Mouse (Mus musculus) forebrain, embryonic 15.5 days (tissue): ENCODE measurements around the gene Gm20532. TPM values are rescaled to one million over a fixed set of nuclear protein-coding genes. Genes with fewer than 3 reads are reported as not detected.
A peak's percentile ranks its signal among the peaks of the same experiment; 100 is the strongest.

Experiments
- ATAC-seq: fragments of 200-750 bp; cut with Nextera tagmentation; replicated peaks from 2 replicates; pipeline ENCODE4 v1.8.0; 2017; ENCODE audit warnings: mild to moderate bottlenecking, moderate TSS enrichment, moderate library complexity
- H3K27ac ChIP-seq: fragments of 300-500 bp; sonication (generic); replicated peaks from 2 replicates; pipeline ENCODE4 v1.5.1; 2015; ENCODE audit warnings: mild to moderate bottlenecking, inconsistent platforms
- H3K27me3 ChIP-seq: fragments of 300-500 bp; sonication (generic); 2 replicates; pipeline ENCODE4 v1.6.1; 2015; ENCODE audit warnings: inconsistent platforms
- H3K36me3 ChIP-seq: fragments of 300-500 bp; sonication (generic); 2 replicates; pipeline ENCODE4 v1.6.1; 2015; ENCODE audit warnings: mild to moderate bottlenecking, inconsistent platforms
- H3K4me1 ChIP-seq: fragments of 300-500 bp; sonication (generic); 2 replicates; pipeline ENCODE4 v1.6.1; 2015; ENCODE audit warnings: inconsistent platforms
- H3K4me2 ChIP-seq: fragments of 300-500 bp; sonication (generic); replicated peaks from 2 replicates; pipeline ENCODE4 v1.6.1; 2015; ENCODE audit warnings: mild to moderate bottlenecking, inconsistent platforms
- H3K4me3 ChIP-seq: fragments of 300-500 bp; sonication (generic); 2 replicates; pipeline ENCODE4 v1.5.1; 2015; ENCODE audit warnings: mild to moderate bottlenecking, inconsistent platforms
- H3K9ac ChIP-seq: fragments of 300-500 bp; sonication (generic); replicated peaks from 2 replicates; pipeline ENCODE4 v1.6.1; 2015; ENCODE audit warnings: mild to moderate bottlenecking, inconsistent platforms
- H3K9me3 ChIP-seq: fragments of 300-500 bp; sonication (generic); 2 replicates; pipeline ENCODE4 v1.6.1; 2016; ENCODE audit warnings: inconsistent platforms
- WGBS: fragments of 180-500 bp; shearing (Covaris S2); methylation state at CpG from one replicate; pipeline ENCODE4 v1.1.7; 2015; ENCODE audit warnings: mixed read lengths; 5-methylcytosine and 5-hydroxymethylcytosine counted together
- polyA plus RNA-seq: library from polyadenylated mRNA; unstranded; fragments of >200 nt; fragmentation: Nextera tagmentation; extraction: Ambion mirVana; gene quantifications from 2 replicates; pipeline ENCODE4 v1.2.1, GENCODE M21; 2015

The Gm20532 gene
- polyA plus RNA-seq, 1 experiment from 2014 or later: not detected

DNA sequence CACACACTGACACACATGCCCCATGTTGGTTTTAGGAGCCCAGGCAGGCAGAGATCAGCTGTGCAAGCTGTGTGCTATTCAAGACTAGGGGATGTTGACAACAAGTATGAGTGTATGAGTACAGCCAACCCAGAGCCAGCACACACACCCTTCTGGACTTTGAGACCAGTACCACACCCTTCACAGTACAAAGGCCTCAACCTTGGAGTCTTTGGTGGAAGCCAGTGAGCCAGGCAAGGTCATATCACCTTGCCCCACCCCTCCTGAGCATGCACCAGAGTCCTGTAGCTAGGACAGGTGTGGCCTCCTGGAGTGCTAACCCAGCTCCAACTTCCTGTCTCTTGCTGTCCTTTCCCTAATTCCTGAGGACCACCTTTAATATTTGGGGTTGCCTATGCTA lies 24.6 kb downstream of the Gm20532 start:
- no peak overlapping the region for H3K9ac ChIP-seq
- ATAC-seq: no peak
- H3K36me3 ChIP-seq: no peaks in the 10 kb centered on the region
- 0 out of 2 replicates have a peak, but pooled peaks cover 3% of the 10 kb centered on the region for H3K4me1 ChIP-seq
- H3K9me3 ChIP-seq: no peaks in the 10 kb centered on the region
- no peak overlapping the region for H3K27ac ChIP-seq
- no peak overlapping the region for H3K4me3 ChIP-seq
- no peaks in the 10 kb centered on the region for H3K27me3 ChIP-seq
- no peak overlapping the region for H3K4me2 ChIP-seq

DNA sequence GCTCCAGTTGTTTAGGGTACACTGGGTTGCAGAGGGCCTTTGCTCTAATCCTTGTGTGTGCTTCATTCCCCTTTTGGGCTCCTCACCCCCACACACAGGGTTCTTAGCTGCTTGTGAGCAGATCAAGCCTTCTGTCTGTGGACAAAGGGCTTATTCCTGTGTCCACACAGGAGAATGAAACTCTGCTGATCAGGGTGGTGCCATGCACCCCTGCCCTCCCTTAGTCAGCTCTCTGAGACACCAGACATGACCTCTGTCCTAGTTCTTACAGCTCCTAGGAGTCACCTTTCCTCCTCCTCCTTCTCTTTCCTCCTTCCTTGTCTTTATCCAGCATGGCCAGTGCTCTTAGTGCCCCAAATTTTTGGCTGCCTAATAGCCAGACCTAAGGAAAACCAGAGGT lies 25.5 kb downstream of the Gm20532 start:
- Histone ChIP-seq H3K4me2 (no peak overlapping the region), H3K27me3 (no peaks in the 10 kb centered on the region), H3K9me3 (no peaks in the 10 kb centered on the region), H3K36me3 (no peaks in the 10 kb centered on the region), H3K4me3 (no peak overlapping the region), H3K27ac (no peak overlapping the region), H3K4me1 (0 out of 2 replicates have a peak, but pooled peaks cover 3% of the 10 kb centered on the region), H3K9ac (no peak overlapping the region)
- ATAC-seq: no peak

DNA sequence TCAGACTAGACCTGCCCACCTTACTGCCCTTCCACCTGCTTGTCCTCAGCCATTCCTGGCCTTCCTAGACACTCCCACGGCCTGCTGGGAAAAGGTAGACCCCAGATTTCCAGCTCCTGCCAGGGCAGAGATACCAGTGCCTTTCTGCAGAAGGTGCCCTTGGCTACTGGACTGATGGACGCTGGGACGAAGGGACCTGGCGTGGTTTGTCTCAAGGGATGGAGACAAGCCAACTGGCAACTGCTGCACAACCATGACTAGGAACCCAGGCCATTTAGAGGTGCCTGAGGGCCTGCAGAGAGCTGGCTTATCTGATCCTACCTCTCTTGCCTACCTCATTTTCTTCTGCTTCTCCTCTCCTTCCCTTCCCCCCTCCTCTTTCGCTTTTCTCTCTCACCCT lies 28.5 kb downstream of the Gm20532 start:
- Histone ChIP-seq H3K9ac (no peak overlapping the region), H3K9me3 (no peaks in the 10 kb centered on the region), H3K36me3 (no peaks in the 10 kb centered on the region), H3K27me3 (no peaks in the 10 kb centered on the region), H3K4me2 (no peak overlapping the region), H3K4me3 (no peak overlapping the region), H3K4me1 (no peaks in the 10 kb centered on the region), H3K27ac (no peak overlapping the region)
- WGBS: 72% methylated on average over 5 of the region's 5 CpGs
- no peak for ATAC-seq

DNA sequence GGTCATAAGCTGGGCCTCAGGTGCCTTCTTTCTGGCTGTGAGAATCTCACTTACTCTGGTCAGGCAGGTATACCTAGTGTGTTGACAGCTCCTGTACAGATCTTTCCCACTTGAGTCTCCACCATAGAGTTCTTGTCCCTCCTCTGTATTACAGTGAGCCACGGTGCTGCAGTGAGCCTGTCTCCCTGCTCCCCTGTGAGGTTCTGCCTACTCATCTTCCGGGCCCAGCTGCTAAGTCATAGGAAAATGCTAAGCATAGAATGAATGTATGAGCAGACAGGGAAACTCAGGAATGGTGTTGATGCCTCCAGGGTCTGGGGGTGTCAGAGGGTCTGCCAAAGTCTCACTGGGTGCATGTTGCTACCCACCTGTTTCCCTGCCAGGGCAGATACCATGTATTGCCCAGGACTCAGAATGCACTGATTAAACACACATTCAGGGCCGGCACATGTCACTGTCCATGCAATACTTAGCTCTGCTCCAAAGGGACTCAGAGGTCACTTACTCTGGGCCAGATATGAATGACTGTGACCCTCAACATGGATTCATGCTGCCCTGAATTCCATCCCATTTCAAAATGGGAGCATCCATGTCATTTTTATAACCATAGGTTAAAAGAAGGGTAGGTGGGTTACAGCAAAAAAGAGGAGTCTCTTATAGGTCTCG lies 29.2 kb downstream of the Gm20532 start:
- H3K27me3 ChIP-seq: no peaks in the 10 kb centered on the region
- 86% methylated on average over 4 of the region's 4 CpGs for WGBS
- H3K36me3 ChIP-seq: no peaks in the 10 kb centered on the region
- no peak overlapping the region for H3K9ac ChIP-seq
- no peak overlapping the region for H3K27ac ChIP-seq
- no peak overlapping the region for H3K4me2 ChIP-seq
- ATAC-seq: no peak
- H3K4me3 ChIP-seq: no peak overlapping the region
- H3K4me1 ChIP-seq: no peaks in the 10 kb centered on the region
- H3K9me3 ChIP-seq: no peaks in the 10 kb centered on the region

DNA sequence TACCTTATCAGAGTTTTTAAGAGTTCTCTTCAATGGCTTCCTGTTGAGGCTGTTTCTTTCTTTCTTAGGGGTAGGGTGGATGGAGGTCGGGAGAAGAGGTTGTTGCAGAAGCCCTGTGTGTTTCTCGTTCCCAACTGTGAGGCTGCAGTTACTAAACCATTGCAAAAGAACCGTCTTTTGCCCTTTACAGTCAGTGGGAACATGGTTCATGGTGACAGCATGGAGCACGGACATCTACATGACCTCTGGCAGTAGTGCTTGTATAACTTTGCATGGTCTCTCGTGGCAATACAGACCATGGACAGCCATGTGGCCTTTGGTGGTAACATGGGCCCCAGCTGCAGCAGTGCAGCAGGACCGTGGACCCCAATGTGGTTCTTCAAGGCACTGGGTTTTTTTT lies 30.9 kb downstream of the Gm20532 start:
- no peak overlapping the region for H3K27ac ChIP-seq
- H3K36me3 ChIP-seq: no peaks in the 10 kb centered on the region
- no peaks in the 10 kb centered on the region for H3K27me3 ChIP-seq
- H3K4me2 ChIP-seq: no peak overlapping the region
- H3K4me3 ChIP-seq: no peak overlapping the region
- H3K9me3 ChIP-seq: no peaks in the 10 kb centered on the region
- WGBS: 77% methylated on average over 6 of the region's 6 CpGs
- H3K9ac ChIP-seq: no peak overlapping the region
- no peak for ATAC-seq
- H3K4me1 ChIP-seq: no peaks in the 10 kb centered on the region

DNA sequence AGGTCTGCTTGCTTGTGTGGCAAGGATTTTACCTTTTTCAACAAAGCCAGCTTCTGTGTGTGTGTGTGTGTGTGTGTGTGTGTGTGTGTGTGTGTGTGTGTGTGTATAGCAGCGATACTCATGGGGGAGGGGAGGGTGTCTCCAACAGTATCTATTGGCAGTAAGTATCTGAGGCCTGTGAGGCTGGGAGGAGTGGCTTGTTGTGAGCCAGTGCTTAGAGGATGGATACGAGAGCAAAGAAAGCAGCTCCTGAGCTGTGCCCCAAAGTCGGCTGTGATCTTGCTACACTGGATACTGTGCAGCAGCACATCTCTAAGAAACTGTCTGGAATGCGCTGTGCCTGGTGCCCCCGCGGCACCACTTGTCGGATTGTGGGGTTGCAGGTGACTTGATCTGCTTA lies 31.5 kb downstream of the Gm20532 start:
- Histone ChIP-seq H3K4me3 (no peak overlapping the region), H3K36me3 (no peaks in the 10 kb centered on the region), H3K4me1 (no peaks in the 10 kb centered on the region), H3K27ac (no peak overlapping the region), H3K9me3 (no peaks in the 10 kb centered on the region), H3K9ac (no peak overlapping the region), H3K4me2 (no peak overlapping the region), H3K27me3 (no peaks in the 10 kb centered on the region)
- 54% methylated on average over 7 of the region's 7 CpGs for WGBS
- no peak for ATAC-seq

DNA sequence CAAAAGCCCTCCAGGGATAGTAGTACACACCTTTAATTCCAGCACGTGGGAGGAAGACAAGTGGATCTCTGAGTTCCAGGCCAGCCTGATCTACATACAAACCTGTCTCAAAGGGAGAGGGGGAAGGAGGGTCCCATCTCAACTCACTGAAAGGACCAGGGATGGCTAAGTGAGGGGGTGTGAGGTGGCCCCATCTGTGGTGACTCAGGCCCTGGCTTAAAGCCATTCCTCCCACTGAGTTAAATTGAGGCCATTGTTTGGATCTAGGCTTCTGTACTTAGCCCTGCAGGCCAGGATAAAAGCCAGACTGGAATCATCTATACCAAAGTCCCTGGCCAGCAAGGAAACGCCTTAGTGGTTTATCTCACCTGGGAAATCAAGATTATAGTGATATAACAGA lies 34.8 kb downstream of the Gm20532 start:
- no peak for ATAC-seq
- Histone ChIP-seq H3K4me2 (no peak overlapping the region), H3K36me3 (no peaks in the 10 kb centered on the region), H3K4me1 (no peaks in the 10 kb centered on the region), H3K9ac (no peak overlapping the region), H3K27me3 (no peaks in the 10 kb centered on the region), H3K9me3 (no peaks in the 10 kb centered on the region), H3K27ac (no peak overlapping the region), H3K4me3 (no peak overlapping the region)
- WGBS: 33% methylated on average over 2 of the region's 2 CpGs

DNA sequence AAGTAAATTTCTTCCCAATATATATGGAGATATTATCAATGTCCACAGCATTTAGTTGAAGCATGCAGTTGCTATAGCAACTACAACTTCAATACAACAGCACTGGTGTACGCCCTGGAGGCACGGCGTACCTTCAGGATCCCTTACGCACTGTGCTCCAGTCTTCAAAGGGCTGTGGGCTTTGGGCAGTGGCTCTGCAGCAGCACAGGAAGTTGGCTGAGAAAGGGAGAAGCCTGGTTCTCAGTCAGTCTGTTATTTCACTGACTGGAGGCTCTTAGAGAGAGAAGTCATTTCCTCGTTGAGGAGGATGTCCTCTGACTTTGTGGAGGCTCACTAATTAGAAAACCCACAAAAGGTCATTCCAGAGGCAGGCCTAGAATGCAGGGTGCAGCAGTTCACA lies 36.5 kb downstream of the Gm20532 start:
- H3K9ac ChIP-seq: no peak overlapping the region
- ATAC-seq: no peak

DNA sequence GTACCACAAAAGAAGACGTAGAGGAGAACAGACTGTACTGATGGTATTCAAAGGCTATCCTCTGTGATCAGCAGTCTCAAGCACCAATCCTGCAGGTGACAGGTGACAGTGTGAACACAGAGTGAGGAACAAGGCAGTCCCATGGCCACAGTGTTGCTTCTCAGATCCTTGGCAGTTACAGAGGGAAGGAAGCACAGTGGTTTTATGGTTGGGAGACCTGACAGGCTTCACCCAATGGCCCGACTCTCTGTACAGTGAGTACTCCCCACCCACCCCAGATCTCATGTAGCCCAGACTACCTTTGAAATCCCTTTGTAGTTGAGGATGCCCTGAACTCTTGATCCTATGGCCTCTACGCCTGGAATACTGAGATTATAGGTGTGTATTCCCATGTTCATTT lies 39.0 kb downstream of the Gm20532 start:
- 83% methylated on average over 3 of the region's 3 CpGs for WGBS
- Histone ChIP-seq H3K9ac (no peak overlapping the region), H3K4me3 (no peak overlapping the region), H3K4me2 (no peak overlapping the region), H3K27ac (no peak overlapping the region), H3K4me1 (peaks cover 23% of the 10 kb centered on the region), H3K9me3 (no peaks in the 10 kb centered on the region), H3K27me3 (no peaks in the 10 kb centered on the region), H3K36me3 (no peaks in the 10 kb centered on the region)
- no peak for ATAC-seq

More for the DNA sequence above, 36.5 kb downstream of the Gm20532 start:
- Histone ChIP-seq H3K36me3 (no peaks in the 10 kb centered on the region), H3K27me3 (no peaks in the 10 kb centered on the region), H3K4me1 (peaks cover 6% of the 10 kb centered on the region; the same call in 1 of the 2 replicates), H3K9me3 (no peaks in the 10 kb centered on the region), H3K4me2 (no peak overlapping the region), H3K4me3 (no peak overlapping the region), H3K27ac (no peak overlapping the region)
- WGBS: 68% methylated on average over 5 of the region's 5 CpGs

DNA sequence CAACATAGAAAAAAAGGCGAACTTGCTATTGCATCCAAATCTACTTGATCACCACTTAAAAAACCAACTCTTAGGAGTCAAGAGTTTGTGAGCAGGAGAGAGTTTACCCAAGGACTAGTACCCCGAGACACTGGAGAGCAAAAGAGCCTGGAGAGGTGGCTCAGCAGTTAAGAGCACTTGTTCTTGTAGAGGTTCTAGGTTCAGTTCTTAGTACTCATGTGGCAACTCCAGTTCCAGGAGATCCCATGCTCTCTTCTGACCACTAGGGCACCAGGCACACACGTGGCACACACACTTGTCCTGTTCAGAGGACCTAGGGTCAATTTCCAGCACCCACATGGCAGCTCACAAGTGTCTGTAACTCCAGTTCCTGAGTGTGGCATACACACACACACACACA lies 39.6 kb downstream of the Gm20532 start:
- Histone ChIP-seq H3K36me3 (no peaks in the 10 kb centered on the region), H3K27me3 (no peaks in the 10 kb centered on the region), H3K9me3 (no peaks in the 10 kb centered on the region), H3K27ac (no peak overlapping the region), H3K4me3 (no peak overlapping the region), H3K4me1 (peaks cover 30% of the 10 kb centered on the region), H3K9ac (no peak overlapping the region), H3K4me2 (no peak overlapping the region)
- ATAC-seq: no peak
- WGBS: 66% methylated on average over 3 of the region's 3 CpGs

DNA sequence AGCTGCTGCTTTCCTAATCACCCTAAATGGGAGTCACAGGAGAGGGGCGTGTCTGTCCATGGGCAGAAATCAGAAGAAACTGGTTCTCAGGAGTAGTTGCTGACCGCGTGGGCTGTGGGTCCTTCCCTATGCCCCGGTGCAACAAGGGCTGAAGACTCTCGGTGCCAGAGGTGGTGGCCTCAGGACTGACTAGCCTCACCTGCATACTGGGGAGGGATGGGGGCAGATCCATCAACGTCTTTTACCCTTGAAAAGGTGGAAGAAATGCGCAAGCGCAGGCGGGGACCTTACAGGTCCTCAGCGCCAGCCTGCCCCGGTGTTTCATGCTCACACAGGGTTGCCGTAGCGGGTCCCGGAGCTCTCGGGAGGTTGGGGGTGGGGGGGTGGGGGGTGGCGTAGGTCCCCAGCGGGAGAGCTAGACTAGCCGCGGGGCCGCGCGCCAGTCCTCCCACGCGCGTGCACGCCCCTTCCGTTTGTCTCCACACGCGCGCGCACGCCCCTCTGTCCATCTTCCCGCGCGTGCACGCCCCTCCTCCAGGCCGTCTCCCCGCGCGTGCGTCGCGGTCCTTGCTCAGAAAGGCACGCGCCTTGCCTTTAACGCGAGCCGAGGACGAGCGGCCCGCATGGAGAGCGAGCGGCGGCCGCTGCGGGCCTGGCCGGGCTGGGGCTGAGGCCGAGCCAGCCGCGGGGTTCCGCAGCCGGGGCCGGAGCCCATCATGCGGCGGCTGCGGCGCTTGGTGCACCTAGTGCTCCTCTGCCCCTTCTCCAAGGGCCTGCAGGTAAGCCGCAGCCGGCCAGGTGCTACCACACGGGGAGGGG lies 41.7 kb downstream of the Gm20532 start, which contains the start of gene Fam69b:
Gene Fam69b, plus strand, starts transcription at position 537 of the 819 bp plus-strand sequence.
- H3K9ac ChIP-seq: peak within 1 kb of the TSS; percentile 95
- peak within 1 kb of the TSS; percentile 74 for H3K27ac ChIP-seq
- H3K4me1 ChIP-seq: peaks cover 49% of the 10 kb centered on the region
- peak within 1 kb of the TSS; percentile 71 for H3K4me3 ChIP-seq
- under 1% methylated on average over 45 of the region's 70 CpGs for WGBS
- H3K4me2 ChIP-seq: peak within 1 kb of the TSS; percentile 72
- H3K36me3 ChIP-seq: no peaks in the 10 kb centered on the region
- no peaks in the 10 kb centered on the region for H3K27me3 ChIP-seq
- peak; percentile 84 for ATAC-seq
- no peaks in the 10 kb centered on the region for H3K9me3 ChIP-seq

DNA sequence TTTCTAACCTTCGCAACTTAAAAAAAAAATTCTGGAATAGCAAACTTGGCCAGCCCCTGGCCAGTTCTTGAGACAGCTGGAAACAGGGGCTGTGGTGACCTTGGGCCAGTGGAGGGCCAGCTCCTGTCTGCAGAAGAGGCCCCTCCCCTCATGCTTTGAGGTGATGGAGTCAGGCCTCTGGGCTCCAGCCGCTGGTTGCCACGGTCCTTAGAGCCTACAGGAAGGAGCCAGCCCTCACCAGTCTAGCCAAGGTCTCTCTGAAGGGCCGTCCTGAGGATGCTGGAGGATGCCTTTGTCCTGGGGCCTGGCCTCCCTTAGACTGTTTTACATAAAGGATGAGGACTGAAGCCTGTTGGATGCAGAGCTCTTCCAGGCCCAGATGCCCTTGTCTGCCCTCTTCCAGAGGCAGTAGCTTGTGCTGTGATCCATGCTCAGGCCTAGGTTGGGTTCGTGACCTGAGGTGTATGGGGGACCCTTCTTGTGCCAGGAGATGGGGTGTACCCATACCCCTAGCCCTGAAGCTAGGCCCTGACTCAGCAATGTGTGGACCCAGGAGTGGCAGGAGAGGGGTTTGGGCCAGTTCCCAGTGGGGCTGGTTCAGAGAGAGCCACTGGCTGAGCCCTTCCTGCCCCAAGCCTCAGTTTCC lies 42.5 kb downstream of the Gm20532 start:
- H3K9ac ChIP-seq: peak overlapping the region; percentile 95
- 14% methylated on average over 5 of the region's 5 CpGs for WGBS
- no peaks in the 10 kb centered on the region for H3K36me3 ChIP-seq
- H3K4me2 ChIP-seq: peak overlapping the region; percentile 72
- no peaks in the 10 kb centered on the region for H3K27me3 ChIP-seq
- no peaks in the 10 kb centered on the region for H3K9me3 ChIP-seq
- ATAC-seq: peak; percentile 62
- peak overlapping the region; percentile 74 for H3K27ac ChIP-seq
- H3K4me3 ChIP-seq: peak overlapping the region; percentile 71
- peaks cover 52% of the 10 kb centered on the region for H3K4me1 ChIP-seq
